Mouse (Mus musculus): ENCODE data around the gene F830045P16Rik. TPM values are rescaled to one million over a fixed set of nuclear protein-coding genes. Genes with fewer than 3 reads are reported as not detected.

Gene F830045P16Rik
- polyA plus RNA-seq (2017; shearing (Covaris generic)): not detected

GRCm38 (mm10) chr2:129536377-129536776 is at the start of gene F830045P16Rik:
Gene F830045P16Rik, minus strand, starts transcription at chr2:129536602.

Other genes with a start within 250 kb of the F830045P16Rik start
- gene Ckap2l, start 239.4 kb downstream of the F830045P16Rik start, polyA plus RNA-seq (2017; shearing (Covaris generic)): 3.9 TPM
- gene Il1a, start 226.6 kb downstream of the F830045P16Rik start, polyA plus RNA-seq (2017; shearing (Covaris generic)): 0.29 TPM
- 0.29 TPM for gene Il1b, start 165.5 kb downstream of the F830045P16Rik start, polyA plus RNA-seq (2017; shearing (Covaris generic))
- 3.2 TPM for gene Sirpa, start 56.2 kb upstream of the F830045P16Rik start, polyA plus RNA-seq (2017; shearing (Covaris generic))
- not detected for gene Pdyn, start 163.2 kb upstream of the F830045P16Rik start, polyA plus RNA-seq (2017; shearing (Covaris generic))